Mouse (Mus musculus) right cerebral cortex, adult 18-20 months (tissue): ENCODE measurements at regions not wholly inside any gene's neighbourhood (a gene's known extent, or its start where the extent isn't known, plus 50 kb on each side); places are given as distances from the start of the nearest gene placed in this dataset.
"Not testable (repeated sequence)": the region's sequence is repeated elsewhere in the genome, so short reads cannot be mapped to it uniquely, and the experiment has no call there.

Experiments used
- DNase-seq: peaks from one replicate; pipeline ENCODE4 v3.0.0; 2022; ENCODE audit warnings: mixed read lengths

GRCm38 (mm10) chr8:35020480-35020879, 745.1 kb upstream of the Gm19410 start:
- DNase-seq: no peak

- DNase-seq: no peak
Measured at GRCm38 (mm10) chr8:35022649-35023048, 742.9 kb upstream of the Gm19410 start.

DNA sequence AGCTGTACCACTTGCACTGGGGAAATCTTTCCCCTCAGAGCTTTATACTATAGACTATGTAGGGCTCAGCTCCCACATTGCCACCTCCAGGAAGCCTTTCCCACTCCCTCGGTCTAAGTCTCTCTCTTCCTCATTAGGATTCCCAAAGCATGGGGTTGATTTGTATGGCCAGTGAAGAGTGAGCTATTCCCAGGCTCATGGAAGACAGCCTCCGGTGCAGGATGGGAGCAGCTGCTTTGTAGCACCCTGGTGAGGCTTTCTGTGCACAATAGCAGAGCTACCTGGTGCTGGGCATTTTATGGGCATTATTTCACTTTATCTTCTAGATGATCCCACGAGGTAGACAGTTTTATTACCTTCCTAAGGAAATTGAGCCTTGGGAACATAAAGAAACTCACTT, 717.8 kb upstream of the Gm19410 start:
- no peak for DNase-seq

DNA sequence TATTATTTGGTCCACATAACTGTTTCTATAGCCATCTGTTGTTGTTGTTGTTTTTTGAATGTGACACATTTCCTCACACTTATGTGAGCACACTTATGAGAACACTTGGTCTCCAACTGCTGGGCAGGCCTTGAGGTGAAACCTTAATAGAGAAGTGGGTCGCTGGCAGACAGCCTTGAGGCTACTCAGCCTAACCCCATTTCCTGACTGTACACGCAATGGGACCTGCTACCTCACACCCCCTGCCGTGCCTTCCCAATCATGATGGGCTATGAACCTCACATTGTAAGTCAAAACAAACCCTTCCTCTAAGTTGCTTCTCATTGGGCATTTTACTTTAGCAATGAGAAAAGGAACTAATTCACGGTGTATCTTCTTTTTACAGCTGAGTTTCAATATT, 712.1 kb upstream of the Gm19410 start:
- no peak for DNase-seq

DNA sequence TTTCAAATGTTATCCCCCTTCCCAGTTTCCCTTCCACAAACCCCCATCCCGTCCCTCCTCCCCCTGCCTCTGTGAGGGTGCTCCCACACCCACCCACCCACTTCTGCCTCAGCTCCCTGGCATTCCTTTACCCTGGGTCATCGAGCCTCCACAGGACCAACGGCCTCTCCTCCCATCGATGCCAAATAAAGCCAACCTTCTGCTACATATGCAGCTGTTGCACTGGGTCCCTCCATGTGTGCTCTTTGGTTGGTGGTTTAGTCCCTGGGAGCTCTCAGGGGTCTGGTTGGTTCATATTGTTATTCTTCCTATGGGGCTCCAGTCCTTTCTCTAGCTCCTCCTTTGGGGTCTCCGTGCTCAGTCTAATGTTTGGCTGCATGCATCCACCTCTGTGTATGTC, 704.5 kb upstream of the Gm19410 start:
- no peak for DNase-seq

DNA sequence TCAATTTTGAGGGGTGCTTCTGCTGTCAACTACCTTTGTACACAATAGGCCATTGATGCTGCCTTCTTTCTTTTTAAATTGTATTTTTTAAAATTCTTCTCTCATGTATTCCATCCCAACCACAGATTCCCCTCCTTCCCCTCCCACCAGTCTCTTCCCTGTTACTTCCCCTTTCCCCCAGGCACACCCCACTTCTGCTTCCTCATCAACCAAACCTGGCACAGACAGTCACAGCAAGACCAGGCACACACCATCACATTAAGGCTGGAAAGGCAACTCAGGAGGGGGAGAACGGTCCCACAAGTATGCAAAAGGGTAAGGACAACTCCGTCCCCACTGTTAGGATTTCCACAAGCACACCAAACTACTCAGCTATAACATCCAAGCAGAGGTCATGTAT, 697.4 kb upstream of the Gm19410 start:
- DNase-seq: no peak

DNA sequence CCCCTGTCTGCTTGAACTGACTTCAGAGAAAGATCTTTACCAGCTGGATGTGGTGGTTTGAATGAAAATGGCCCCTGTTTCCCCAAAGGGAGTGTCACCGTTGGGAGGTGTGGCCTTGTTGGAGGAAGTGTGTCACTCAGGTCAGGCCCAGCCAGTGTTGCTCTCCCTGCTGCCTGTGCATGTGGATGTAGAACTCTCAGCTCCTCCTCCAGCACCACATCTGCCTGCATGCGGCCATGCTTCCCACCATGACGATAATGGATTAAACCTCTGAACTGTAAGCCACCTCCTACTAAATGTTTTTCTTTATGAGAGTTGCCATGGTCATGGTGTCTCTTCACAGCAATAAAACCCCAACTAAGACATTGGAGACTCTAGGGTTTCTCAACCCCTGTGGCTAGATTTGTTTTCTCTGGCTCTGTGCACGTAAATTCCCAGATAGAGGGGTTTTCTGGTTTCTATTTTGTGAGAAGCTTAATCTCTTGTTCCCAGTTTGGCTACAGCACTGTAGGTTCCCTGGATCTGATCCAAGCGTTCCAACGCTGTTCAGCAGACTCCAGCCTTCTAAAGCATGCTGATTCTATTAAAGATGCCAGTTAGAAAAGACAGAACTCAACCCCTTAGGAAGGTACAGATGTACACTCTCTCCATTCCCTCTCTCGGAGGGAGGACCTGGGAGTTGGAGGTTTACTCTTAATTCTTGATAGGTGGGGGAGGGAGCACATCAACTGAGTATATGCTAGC, 695.2 kb upstream of the Gm19410 start:
- DNase-seq: peak; percentile 30

DNA sequence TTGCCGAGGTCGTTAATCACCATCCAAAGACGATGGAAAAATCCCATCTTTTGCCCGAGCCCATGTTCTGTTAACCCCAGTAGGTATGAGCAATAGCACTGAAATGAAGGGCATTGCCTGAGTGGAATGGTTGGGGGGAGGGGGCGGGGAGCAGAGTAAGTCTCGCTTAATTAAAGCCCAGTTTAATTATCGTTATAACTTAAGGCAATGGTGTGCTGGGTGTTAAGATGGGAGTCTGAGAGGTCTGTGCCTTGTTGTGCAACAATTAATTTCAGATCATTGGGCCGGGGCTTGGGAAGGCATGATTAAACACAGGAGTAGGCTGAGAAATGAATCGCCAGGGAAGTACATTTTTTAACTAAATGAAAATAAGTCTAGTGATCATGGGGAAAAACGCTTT, 689.6 kb upstream of the Gm19410 start:
- no peak for DNase-seq

GRCm38 (mm10) chr8:35083161-35083560, 682.4 kb upstream of the Gm19410 start:
- DNase-seq: no peak

DNA sequence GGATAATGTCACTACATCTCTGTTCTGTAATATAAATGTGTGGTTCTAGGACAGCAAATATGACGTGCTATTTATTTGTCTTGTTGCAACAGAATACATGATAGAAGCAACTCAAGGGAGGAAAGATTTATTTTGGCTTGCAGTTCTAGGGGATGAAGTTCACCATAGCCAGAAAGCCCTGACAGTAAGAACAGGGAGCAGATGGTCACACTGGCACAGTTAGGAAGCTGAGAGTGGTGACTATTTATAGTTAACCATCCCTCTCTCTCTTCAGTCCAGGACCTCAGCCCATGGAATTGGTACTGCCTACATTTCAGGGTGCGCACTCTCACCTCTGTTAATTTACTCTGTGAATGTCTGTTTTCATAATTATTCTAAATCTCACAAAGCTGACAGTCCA, 678.5 kb upstream of the Gm19410 start:
- DNase-seq: no peak

DNA sequence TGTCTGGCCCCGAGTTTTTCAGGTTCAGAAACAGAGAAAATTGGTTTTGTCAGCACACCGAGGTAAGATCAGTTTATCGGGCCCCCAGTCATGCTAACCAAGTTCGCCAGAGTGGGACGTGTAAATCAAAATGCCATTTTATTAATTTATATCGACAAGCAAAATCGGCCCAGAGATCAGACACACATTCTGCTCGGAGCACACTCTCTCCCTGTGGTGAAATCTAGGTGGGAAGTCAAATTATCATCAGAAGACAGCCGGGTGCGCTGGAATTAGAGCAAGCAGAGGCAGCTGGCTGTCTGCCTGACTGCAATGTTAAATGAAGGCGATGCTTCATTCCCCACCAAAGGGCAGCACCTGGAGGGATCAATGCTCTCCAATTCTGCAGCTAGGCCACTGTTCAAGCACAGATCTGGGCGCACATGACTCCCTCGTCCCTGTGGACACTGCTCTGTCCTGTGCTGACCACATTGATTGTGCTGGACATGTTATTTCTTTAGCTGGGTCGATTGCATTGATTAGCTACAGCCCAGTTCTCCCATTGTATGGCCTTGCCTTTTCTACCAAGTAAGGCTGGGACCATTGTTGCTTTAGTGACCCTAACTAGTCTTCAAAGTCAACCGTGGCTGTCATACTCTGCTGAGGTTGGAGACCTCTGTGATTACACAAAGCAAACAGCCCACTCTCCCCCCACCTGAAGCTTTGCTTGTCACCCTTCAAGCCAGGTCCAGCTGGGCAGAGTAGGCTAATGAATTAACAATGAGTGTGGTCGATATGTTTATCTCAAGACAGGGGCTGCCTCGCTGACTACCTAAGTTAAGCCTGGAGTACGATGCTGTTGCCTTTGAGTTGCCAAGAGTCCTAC, 677.0 kb upstream of the Gm19410 start:
- DNase-seq: no peak

DNA sequence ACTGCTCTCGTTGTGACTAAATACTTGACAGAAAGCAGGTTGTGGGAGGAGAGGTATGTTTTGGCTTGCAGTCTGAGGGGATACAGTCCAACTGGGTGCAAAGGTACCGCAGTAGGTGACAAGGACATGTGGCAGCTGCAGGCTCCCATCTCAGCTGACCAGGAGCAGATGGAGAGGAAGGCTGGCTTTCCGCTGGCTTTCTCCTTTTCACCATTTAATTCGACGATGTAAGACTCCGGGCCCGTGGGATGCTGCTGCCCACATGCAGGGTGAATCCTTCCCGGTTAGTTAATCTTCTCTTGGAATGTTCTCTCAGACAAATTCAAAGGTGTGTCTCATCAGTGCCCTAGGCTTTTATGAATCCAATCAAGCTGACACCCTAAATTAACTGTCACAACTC, 676.1 kb upstream of the Gm19410 start:
- peak; percentile 43 for DNase-seq

DNA sequence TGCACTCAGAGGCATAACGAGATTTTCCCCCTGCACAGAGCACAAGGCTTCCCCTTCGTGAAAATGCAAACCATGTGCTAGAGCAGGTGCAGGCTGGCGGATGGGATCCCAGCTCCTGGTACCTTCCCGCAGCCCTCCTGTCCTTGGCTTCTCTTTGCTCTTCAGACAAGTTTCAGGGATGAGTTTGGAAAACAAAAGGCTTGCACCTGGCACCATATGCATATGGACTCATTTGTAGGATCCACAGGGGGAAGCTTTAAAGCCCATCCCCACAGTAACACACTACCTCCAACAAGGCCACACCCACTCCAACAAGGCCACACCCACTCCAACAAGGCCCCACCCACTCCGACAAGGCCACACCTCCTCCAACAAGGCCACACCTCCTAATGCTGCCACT, 663.9 kb upstream of the Gm19410 start:
- no peak for DNase-seq

- not testable (repeated sequence) for DNase-seq
Measured at GRCm38 (mm10) chr8:35102102-35102501, 663.5 kb upstream of the Gm19410 start.

- DNase-seq: not testable (repeated sequence)
Measured at GRCm38 (mm10) chr8:35104465-35104876, 661.1 kb upstream of the Gm19410 start.

- DNase-seq: no peak
Measured at GRCm38 (mm10) chr8:35109506-35110217, 655.9 kb upstream of the Gm19410 start.

DNA sequence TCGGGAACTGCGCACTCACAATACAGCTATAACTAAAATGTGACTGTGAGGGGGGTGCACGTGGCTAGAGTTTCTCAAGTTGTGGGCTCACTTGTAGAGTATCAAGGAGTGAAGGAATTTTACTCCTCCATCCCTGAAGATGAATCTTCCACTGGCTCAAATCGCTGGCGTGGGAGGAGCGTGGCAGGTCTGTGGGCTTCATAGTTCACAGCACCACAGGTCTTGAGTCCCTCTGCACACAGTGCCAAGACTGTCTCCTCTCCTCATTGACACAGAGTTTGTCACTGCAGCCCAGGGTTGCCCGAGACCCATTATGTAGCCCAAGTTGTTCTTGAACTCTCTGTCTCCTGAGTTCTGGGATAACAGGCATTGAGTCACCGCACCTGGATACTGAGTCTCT, 655.3 kb upstream of the Gm19410 start:
- DNase-seq: no peak

DNA sequence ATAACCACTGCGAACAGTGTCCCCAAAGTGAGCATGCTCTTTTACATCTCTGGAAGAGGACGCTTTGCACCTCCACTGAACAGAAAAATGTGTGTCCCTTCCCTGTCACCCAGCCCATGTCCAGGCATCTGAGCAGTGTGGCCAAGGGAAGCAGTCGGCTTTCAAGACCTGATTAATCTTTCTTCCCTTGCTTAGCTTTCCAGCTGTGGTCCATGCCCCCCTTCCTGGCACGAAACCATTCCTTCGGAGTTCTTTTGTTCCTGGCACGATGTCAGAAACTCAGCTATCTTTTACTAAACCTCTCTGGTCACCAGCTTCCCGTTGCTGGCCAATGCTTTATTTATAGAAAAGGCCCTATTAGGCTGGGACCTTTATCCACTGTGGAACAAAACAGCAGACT, 654.5 kb upstream of the Gm19410 start:
- DNase-seq: no peak

- DNase-seq: no peak
Measured at GRCm38 (mm10) chr8:35112591-35113265, 652.9 kb upstream of the Gm19410 start.

GRCm38 (mm10) chr8:35114031-35114430, 651.6 kb upstream of the Gm19410 start:
- DNase-seq: no peak

- DNase-seq: no peak
Measured at GRCm38 (mm10) chr8:35120612-35121011, 645.0 kb upstream of the Gm19410 start.

GRCm38 (mm10) chr8:35121084-35121483, 644.5 kb upstream of the Gm19410 start:
- DNase-seq: no peak

DNA sequence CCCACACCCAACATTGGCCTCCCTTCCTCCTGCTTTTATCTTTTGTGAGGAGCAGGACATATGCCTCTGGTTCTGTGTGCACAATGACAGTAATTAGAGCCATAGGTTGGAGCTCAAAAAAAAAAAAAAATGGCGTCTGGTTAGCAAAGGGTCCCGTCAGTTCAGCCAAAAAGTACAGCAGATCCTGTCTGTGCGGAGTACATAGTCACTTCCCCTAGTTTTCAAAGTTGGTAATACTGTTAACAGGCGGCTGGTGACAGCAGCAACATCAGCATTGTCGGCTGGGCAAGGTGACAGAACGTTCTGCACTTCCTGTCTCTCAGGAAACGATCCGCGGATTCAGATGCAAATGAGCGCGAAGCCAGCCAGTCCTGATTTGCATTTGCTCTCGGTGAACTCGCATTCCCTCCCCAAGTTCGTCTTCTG, 642.4 kb upstream of the Gm19410 start:
- peak; percentile 72 for DNase-seq
